Mouse (Mus musculus) forebrain, embryonic 16.5 days (tissue): ENCODE measurements around the gene Agtpbp1. TPM values are rescaled to one million over a fixed set of nuclear protein-coding genes. Genes with fewer than 3 reads are reported as not detected.

Source experiments
- ATAC-seq: fragments of 200-750 bp; cut with Nextera tagmentation; 2 replicates; pipeline ENCODE4 v1.8.0; 2017; ENCODE audit warnings: mild to moderate bottlenecking, moderate library complexity
- H3K27ac ChIP-seq: fragments of 300-500 bp; sonication (generic); 2 replicates; pipeline ENCODE4 v1.5.1; 2014; ENCODE audit warnings: low read length, control low read depth
- H3K27me3 ChIP-seq: fragments of 300-500 bp; sonication (generic); replicated peaks from 2 replicates; pipeline ENCODE4 v1.6.1; 2014; ENCODE audit warnings: low read length; ENCODE audit not compliant: control insufficient read depth, insufficient read depth
- H3K36me3 ChIP-seq: fragments of 300-500 bp; sonication (generic); 2 replicates; pipeline ENCODE4 v1.6.1; 2014; ENCODE audit not compliant: control insufficient read depth, insufficient read depth
- H3K4me1 ChIP-seq: fragments of 300-500 bp; sonication (generic); replicated peaks from 2 replicates; pipeline ENCODE4 v1.6.1; 2014; ENCODE audit warnings: low read length; ENCODE audit not compliant: control insufficient read depth, insufficient read depth
- H3K4me2 ChIP-seq: fragments of 300-500 bp; sonication (generic); 2 replicates; pipeline ENCODE4 v1.6.1; 2014; ENCODE audit warnings: mild to moderate bottlenecking, low read length, control low read depth
- H3K4me3 ChIP-seq: fragments of 300-500 bp; sonication (generic); replicated peaks from 2 replicates; pipeline ENCODE4 v1.5.1; 2014; ENCODE audit warnings: mild to moderate bottlenecking, low read length, control low read depth
- H3K9ac ChIP-seq: fragments of 300-500 bp; sonication (generic); replicated peaks from 2 replicates; pipeline ENCODE4 v1.6.1; 2014; ENCODE audit warnings: low read depth, low read length, control low read depth
- H3K9me3 ChIP-seq: fragments of 300-500 bp; sonication (generic); 2 replicates; pipeline ENCODE4 v1.6.1; 2016; ENCODE audit warnings: low read length; ENCODE audit not compliant: control insufficient read depth
- WGBS: fragments of 180-500 bp; shearing (Covaris S2); extraction: QIAGEN DNeasy Blood & Tissue Kit; methylation state at CpG from one replicate; pipeline ENCODE4 v1.1.7; 2014; 5-methylcytosine and 5-hydroxymethylcytosine counted together
- polyA plus RNA-seq: library from polyadenylated mRNA; unstranded; fragments of >200 nt; fragmentation: Nextera tagmentation; extraction: Ambion mirVana; gene quantifications from 2 replicates; pipeline ENCODE4 v1.2.1, GENCODE M21; 2015

The Agtpbp1 gene
- polyA plus RNA-seq, 1 experiment from 2014 or later: 56.1 TPM

DNA sequence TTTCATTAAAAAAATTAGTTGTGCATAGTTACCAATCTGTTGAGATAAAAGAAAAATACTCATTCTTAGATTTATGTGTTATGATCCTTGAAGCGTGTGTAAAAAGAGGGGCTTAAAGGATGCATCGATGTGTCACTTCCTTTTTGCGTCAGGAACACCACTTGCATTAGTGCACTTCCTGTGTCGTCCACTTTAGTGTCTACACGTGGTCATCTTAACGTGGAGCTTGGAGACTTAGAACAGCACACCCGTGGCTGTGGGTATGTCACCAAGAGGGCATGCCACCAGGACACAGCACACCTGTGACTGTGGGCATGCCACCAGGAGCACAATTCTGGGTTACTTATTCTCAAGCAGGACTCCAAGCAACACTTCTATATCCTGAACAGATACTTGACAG, 137.9 kb downstream of the Agtpbp1 start:
- no peak for ATAC-seq
- Histone ChIP-seq H3K27me3 (no peaks in the 10 kb centered on the region), H3K4me3 (no peak overlapping the region), H3K4me2 (no peak overlapping the region), H3K36me3 (peaks cover 7% of the 10 kb centered on the region), H3K9ac (no peak overlapping the region), H3K9me3 (no peaks in the 10 kb centered on the region), H3K4me1 (no peaks in the 10 kb centered on the region), H3K27ac (no peak overlapping the region)
- WGBS: 90% methylated on average over 7 of the region's 7 CpGs

DNA sequence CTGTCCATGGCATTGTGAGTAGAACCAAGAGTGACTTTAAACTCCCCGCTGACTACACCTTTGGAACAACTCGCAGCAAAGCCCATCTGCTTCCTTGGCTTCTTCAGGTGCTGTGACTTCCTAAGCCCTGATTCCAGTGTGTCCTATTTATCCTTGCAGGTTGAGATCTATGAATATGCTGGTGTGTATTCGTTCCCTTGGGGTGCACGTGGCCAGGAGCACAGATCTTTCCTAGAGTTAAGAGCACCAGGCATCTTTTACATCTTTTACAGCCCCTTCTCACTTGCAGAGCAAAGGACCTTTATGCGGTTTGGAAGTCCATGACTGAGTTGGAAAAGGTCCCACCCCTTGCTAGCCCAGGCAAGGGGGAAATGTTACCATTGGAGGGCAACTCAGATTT, 139.8 kb downstream of the Agtpbp1 start:
- Histone ChIP-seq H3K9me3 (no peaks in the 10 kb centered on the region), H3K4me3 (no peak overlapping the region), H3K4me2 (no peak overlapping the region), H3K27ac (no peak overlapping the region), H3K4me1 (no peaks in the 10 kb centered on the region), H3K36me3 (no peaks in the 10 kb centered on the region; the same call in 1 of the 2 replicates), H3K9ac (no peak overlapping the region), H3K27me3 (no peaks in the 10 kb centered on the region)
- ATAC-seq: no peak
- WGBS: 91% methylated on average over 5 of the region's 5 CpGs

DNA sequence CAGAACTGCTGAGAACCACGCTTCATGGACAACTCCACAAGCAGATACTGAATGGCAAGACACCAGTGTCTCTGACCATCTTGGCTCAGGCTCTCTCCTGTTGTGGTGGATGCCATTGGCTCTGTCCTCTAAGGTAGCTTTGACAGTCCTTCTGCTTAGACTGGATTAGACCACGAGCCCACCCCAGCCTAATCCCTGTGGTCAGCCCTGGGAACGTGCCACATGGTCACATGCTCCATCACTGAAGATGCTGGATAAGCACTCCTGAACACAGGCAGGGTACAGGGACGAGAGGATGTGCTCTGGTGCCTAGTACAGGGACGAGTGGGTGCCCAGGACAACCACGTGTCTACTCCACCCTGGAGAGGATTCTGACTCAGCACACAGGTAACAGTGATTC, 140.7 kb downstream of the Agtpbp1 start:
- ATAC-seq: no peak
- Histone ChIP-seq H3K27ac (no peak overlapping the region), H3K9me3 (no peaks in the 10 kb centered on the region), H3K4me3 (no peak overlapping the region), H3K9ac (no peak overlapping the region), H3K4me2 (no peak overlapping the region), H3K4me1 (no peaks in the 10 kb centered on the region), H3K36me3 (no peaks in the 10 kb centered on the region), H3K27me3 (no peaks in the 10 kb centered on the region)
- 79% methylated on average over 6 of the region's 6 CpGs for WGBS

DNA sequence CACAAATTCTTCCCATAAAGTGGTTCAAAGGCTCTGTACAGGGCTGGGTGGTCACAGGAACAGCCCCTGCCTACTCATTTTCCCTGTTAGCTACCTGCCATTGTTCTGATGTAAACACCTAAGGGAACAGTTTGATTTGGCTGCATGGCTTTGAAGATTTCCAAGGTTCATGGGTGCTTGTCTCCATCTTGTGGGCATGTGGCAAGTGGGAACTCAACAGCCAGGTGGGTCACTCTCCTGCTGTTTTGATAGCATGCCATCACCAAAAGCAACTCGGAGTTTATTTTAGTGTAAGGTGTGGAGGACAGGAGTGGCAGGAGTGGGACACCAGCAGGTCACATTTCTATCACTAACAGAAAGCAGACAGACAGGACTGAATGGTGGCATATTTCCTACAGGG, 145.3 kb downstream of the Agtpbp1 start:
- WGBS: 82% methylated on average over 1 of the region's 1 CpGs
- Histone ChIP-seq H3K4me3 (no peak overlapping the region), H3K36me3 (no peaks in the 10 kb centered on the region), H3K4me1 (no peaks in the 10 kb centered on the region), H3K9ac (no peak overlapping the region), H3K27ac (no peak overlapping the region), H3K27me3 (no peaks in the 10 kb centered on the region), H3K9me3 (no peaks in the 10 kb centered on the region), H3K4me2 (no peak overlapping the region)
- no peak for ATAC-seq

DNA sequence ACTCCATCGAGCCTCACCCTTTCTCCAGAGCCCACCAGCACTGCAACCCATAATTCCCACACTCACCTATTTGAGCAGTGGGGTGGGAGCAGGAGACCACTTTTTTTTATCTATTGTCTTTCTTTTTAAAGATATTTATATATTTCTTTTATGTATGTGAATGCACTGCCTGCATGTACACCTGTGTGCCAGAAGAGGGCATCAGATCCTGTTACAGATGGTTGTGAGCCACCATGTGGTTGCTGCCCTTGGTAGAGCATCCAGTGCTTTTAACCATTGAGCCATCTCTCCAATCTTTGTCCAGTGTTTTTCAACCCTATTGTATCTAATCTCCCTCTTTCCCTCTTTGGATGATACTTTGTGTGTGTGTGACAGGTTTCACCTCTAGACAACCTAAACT, 150.5 kb downstream of the Agtpbp1 start:
- H3K4me1 ChIP-seq: peaks cover 7% of the 10 kb centered on the region
- no peaks in the 10 kb centered on the region for H3K9me3 ChIP-seq
- H3K4me3 ChIP-seq: no peak overlapping the region
- no peaks in the 10 kb centered on the region for H3K36me3 ChIP-seq
- H3K27ac ChIP-seq: no peak overlapping the region
- no peak overlapping the region for H3K4me2 ChIP-seq
- H3K9ac ChIP-seq: no peak overlapping the region
- H3K27me3 ChIP-seq: no peaks in the 10 kb centered on the region
- WGBS: 100% methylated on average over 1 of the region's 1 CpGs
- no peak for ATAC-seq

DNA sequence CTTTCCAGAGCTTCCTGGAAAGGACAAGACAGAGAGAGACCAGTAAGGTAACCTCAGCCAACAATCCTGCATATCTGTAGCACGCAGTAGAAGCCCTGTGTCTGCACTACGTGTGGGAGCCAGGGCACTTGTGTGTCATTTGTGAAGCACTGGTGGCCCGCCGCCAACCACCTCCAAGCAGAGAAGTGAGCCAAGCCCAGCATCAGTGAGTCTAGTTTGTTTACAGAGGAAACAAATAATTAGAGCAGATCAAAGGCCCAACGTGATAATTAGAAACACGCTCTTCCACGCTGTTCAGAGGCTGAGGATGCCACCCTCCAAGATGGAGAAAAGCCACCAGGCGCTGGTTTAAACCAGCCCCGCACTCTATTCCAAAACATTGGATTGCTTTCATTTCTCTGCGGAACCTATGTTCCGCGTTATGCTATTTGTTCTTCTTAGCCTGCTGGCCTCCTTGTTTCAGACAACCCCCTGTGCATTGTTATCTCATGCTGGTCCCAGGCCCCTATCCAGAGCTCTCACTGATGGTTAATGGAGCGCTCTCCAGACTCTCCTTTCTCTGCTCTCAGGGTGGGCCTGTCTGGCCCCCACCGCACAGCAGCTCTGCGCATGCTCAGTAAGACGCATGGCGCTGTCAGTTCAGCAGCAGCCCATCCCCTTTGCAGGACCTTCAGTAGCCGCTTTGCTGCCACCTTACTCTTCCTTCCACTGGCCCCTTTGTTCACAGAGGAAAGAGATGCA, 153.7 kb downstream of the Agtpbp1 start:
- Histone ChIP-seq H3K4me2 (peak overlapping the region; percentile 33), H3K27ac (peak overlapping the region; percentile 60; the same call in 1 of the 2 replicates)

DNA sequence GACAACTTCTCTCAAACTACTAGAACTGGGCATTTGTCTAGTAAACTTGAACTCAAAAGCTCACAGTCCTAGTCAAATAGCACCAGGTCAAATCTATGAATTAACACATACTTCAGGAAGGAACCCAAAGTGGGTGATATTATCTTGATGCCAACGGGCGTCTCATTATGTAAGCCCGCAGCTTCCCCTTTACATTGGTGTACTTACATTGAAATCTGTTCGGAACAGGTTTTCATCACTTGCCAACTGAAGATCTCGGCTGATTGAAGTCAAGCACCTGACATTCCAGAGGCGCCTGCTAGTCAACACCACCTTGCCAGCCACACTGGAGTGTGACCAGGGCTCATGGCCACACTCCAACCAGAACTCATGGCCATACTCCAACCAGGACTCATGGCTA, 155.7 kb downstream of the Agtpbp1 start:
- no peak overlapping the region for H3K4me3 ChIP-seq
- no peak for ATAC-seq
- no peaks in the 10 kb centered on the region for H3K9me3 ChIP-seq
- H3K9ac ChIP-seq: no peak overlapping the region
- 92% methylated on average over 6 of the region's 6 CpGs for WGBS
- H3K27me3 ChIP-seq: no peaks in the 10 kb centered on the region
- H3K4me2 ChIP-seq: no peak overlapping the region
- peaks cover 7% of the 10 kb centered on the region for H3K4me1 ChIP-seq
- no peaks in the 10 kb centered on the region for H3K36me3 ChIP-seq
- no peak overlapping the region for H3K27ac ChIP-seq

More for the DNA sequence above, 153.7 kb downstream of the Agtpbp1 start:
- Histone ChIP-seq H3K4me1 (peaks cover 7% of the 10 kb centered on the region), H3K9ac (0 out of 2 replicates have a peak overlapping the region, but pooled peaks have one; percentile 10), H3K27me3 (no peaks in the 10 kb centered on the region), H3K9me3 (no peaks in the 10 kb centered on the region), H3K4me3 (0 out of 2 replicates have a peak overlapping the region, but pooled peaks have one; percentile 7), H3K36me3 (no peaks in the 10 kb centered on the region)
- ATAC-seq: peak; percentile 85
- WGBS: 36% methylated on average over 18 of the region's 18 CpGs

DNA sequence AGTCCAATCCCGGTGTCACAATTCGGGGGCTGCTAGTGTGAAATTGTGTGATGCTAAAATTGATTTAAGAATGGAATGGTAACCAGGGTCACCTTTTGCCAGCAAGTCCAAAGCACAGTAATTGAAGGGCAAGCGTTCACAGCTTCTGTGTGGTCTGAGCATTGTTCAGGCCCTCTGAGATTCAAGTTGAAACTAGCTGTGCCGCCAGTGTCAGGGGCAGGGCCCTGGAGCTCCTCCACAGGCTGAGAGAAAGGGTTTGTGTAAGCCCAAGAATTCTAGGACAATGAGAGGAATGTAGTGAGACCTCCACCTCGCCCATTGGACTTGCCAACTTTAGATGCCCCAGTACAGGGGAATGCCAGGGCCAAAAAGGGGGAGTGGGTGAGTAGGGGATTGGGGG, 161.2 kb downstream of the Agtpbp1 start:
- no peaks in the 10 kb centered on the region for H3K4me1 ChIP-seq
- WGBS: 49% methylated on average over 5 of the region's 5 CpGs
- no peaks in the 10 kb centered on the region for H3K27me3 ChIP-seq
- H3K9ac ChIP-seq: no peak overlapping the region
- H3K36me3 ChIP-seq: no peaks in the 10 kb centered on the region
- H3K4me3 ChIP-seq: no peak overlapping the region
- ATAC-seq: no peak
- no peak overlapping the region for H3K4me2 ChIP-seq
- H3K9me3 ChIP-seq: no peaks in the 10 kb centered on the region
- H3K27ac ChIP-seq: no peak overlapping the region

DNA sequence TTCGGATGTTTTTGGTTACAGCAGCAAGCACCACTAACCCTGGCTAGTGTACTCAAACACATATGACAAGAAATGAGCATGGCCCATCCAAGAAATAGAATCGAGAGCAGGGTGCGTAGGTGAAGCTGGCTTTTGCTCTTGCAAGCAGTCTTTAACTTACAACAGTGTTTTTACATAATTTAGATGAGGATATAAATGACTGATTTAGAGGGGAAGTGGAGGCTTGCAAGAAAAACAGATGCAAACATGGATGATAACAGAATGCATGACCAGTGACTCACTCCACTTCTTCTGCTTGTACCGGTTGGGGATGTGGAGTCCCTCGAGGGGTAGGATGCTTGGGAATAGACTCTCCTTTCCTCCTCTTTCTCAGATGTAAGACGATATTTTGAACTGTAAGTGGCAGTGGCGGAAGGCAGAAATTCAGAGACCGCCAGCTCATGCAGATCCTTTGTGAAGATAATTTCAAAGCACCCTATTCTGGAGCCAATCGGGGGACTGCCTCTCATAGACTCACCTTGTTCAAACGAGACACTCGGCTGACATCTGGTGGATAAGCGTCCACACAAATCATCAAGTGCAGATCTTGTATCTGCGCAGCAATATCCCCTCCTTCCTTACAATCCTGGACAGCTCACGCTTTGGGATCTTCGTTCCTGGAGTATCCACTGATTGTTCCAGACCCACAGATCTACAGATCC, 168.3 kb downstream of the Agtpbp1 start:
- Histone ChIP-seq H3K9me3 (no peaks in the 10 kb centered on the region), H3K4me3 (no peak overlapping the region), H3K36me3 (no peaks in the 10 kb centered on the region), H3K4me1 (no peaks in the 10 kb centered on the region), H3K27ac (no peak overlapping the region), H3K27me3 (no peaks in the 10 kb centered on the region), H3K9ac (no peak overlapping the region), H3K4me2 (no peak overlapping the region)
- no peak for ATAC-seq
- WGBS: 87% methylated on average over 15 of the region's 15 CpGs
